Mouse (Mus musculus): Measurements from ENCODE around the gene Serpine1. TPM values are rescaled to one million over a fixed set of nuclear protein-coding genes. Genes with fewer than 3 reads are reported as not detected.

Serpine1 gene
- total RNA-seq, 2 experiments from 2014 or later = not detected

DNA sequence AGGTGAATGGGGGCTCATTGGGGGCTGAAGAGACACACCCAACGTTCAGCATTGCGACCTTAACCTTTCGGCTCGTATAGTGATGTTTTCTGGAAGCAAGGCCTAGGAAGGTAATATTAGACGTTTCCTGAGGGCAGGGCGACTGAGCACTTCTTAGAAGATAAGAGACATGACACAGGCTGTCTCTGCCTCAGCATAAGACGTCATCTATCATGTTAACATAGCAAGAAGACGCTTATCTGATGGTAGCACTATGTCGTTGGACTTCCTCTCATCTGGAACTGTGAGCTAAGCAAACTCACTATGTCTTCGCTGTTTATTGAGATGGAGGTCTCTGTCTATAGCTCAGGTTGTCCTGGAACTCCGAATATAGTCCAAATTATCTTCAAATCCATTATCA, 26.4 kb upstream of the Serpine1 start:
- ATAC-seq (ENCODE audit: poor library complexity, severe bottlenecking) = peak; percentile 26; the same call in 1 of the 2 replicates

DNA sequence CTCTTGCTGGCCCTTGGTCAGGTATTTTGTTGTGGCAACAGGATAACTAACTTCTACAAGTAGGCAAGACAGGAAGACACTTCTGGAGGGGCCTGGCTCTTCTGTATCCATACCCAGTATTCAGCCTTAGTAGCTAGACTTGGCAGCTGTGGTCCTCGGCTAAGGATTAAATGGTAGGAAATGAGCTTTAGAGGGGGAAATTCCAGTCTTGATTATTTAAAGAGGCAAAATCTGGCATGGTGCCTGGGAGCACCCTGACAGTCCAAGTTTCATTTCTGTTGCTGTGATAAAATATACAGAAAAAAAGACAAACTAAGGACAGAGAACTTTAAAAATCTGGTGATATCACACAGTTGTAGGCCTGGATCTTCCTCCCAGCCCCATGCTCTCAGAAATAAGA, 24.0 kb upstream of the Serpine1 start:
- no peak for ATAC-seq (ENCODE audit: poor library complexity, severe bottlenecking)

DNA sequence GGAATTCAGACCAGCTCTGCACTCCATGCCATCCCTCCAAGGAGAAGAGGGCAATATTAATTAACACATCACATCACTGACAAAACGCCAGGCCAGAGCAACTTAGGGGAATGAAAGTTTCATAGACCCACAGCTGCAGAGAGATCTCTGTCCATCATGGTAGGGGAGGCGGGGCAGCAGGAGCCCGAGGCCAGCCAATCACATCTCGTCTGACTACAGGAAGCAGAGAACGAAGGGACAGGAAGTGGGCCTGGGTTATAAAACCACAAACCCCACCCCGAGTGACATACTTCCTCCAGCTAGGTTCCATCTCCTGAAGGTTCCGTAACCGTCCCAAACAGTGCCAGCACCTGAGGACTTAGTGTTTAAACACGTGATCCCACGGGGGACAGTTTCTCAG, 23.1 kb upstream of the Serpine1 start:
- ATAC-seq (ENCODE audit: poor library complexity, severe bottlenecking) = peak; percentile 79

DNA sequence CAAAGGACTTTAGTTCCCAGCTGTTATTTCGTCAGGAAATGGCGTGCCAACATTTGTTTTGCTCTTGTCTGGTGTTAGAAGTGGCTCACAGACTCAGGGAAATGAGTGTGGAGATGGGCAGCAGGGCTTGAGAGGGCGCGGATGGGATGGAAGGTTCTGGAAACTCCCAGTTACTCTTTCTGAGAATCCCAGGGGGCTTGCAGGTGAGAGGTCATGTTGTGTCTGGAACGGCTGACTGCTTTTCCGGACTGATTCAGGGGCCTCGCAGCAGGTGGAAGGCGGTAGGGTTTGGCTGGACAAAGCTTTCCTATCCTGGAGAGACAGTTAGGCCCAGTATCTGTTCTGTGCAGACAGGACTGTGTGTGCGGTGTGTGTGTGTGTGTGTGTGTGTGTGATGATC, 21.7 kb upstream of the Serpine1 start:
- no peak for ATAC-seq (ENCODE audit: poor library complexity, severe bottlenecking)

DNA sequence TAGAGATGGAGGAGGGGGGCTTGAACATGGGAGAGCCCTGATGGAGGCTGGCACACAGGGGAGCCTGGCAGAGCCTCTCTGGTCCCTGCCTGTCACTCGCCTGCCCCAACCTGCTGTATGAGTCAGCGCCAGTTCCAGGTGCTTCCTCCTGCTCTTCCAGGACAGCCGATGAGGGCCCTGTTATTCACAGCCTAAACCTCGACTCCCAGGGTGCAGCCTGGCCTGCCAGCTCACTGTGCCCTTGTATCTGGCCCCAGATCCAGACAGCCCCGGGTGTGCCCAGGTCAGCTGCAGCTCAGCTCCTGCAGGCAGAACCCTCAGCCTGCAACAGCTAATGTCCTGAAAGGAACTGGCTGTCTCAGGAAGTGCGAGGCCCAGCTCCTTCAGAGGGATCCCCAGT, 19.5 kb upstream of the Serpine1 start:
- ATAC-seq (ENCODE audit: poor library complexity, severe bottlenecking) = no peak

DNA sequence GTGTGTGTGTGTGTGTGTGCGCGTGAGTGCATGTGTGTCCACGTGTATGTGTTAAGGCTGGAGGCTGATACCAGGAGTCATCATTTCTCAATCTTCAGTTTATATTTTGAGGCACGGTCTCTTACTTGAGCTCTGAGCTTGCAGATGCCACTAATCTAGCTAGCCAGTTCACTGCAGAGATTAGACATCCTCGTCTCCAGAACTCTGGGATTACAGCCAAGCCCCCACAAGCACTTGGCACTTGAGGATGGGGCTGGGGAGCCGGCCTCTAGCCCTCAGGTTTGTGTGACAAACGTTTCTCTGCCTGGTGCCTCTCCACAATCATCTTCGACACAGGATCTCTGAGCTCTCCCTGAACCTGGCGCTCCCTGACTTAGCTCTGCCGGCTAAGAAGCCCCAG, 18.8 kb upstream of the Serpine1 start:
- no peak for ATAC-seq (ENCODE audit: poor library complexity, severe bottlenecking)

DNA sequence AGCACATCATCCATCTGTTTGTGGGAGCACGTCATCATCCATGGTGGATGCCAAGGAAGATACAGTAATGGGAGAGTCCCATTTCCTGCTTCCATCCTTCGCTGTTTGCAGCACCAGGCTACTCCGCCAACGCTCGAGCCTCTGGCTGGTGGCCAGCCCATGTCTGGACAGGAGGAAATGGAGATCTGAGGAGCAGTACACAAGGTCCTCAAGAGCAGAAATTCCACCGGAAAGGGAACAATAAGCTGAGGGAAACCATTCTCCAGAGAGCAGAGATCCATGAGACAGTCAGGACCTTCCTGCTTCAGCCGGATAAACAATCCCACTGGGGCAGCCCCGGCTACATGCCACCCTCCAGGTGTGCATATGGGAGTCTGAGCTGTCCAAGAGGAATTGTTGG, 15.3 kb upstream of the Serpine1 start:
- no peak for ATAC-seq (ENCODE audit: poor library complexity, severe bottlenecking)

DNA sequence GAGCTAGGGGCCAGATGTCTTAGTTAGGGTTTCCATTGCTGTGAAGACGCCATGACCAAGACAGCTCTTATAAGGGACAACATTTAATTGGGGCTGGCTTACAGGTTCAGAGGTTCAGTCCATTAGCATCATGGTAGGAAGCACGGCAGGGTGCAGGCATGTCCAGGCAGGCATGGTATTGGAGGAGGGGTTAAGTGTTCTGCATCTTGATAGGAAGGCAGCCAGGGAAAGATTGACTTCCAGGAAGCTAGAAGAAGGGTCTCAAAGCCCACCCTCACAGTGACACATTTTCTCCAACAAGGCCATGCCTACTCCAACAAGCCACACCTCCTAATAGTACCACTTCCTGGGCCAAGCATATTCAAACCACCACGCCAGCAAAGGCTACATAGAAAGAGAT, 13.7 kb upstream of the Serpine1 start:
- ATAC-seq (ENCODE audit: poor library complexity, severe bottlenecking) = no peak

DNA sequence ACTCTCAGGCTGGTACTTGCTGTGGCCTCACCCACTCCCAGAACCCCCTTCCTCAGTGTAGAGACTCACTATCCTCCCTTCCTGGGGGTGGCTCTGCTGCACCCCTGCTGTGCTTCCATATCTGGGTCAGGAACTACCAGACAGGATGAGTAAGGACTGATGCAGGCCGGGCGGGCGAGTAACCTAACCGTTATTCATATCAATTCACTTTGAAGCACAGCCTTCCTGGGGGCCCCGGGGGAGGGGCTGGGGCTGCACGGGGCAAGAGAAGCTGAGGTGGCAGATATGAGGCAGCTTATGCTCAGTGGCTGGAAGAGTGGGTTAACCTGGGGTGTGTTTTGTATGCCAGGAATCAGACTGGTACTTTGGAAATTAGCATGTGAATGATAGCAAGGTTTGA, 13.0 kb upstream of the Serpine1 start:
- ATAC-seq (ENCODE audit: poor library complexity, severe bottlenecking) = no peak

DNA sequence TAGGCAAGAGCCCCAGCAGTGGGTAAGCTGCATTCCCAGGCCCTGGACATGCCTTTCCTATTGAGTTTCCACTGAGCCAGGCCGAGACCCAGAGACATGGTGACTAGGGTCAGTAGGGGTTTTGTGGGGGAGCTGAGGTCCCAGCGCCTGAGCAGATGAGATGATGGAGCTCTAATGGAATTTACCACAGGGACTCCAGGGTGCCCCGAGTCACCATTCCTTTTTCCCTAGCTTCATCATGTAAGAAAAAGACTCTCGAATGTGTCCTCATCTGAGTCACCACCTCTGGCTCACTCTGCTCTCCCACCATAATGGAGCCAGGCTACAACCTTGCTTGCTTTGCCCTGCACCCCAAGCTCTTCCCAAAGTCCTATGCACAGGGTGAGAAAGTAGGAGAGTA, 11.0 kb upstream of the Serpine1 start:
- no peak for ATAC-seq (ENCODE audit: poor library complexity, severe bottlenecking)

DNA sequence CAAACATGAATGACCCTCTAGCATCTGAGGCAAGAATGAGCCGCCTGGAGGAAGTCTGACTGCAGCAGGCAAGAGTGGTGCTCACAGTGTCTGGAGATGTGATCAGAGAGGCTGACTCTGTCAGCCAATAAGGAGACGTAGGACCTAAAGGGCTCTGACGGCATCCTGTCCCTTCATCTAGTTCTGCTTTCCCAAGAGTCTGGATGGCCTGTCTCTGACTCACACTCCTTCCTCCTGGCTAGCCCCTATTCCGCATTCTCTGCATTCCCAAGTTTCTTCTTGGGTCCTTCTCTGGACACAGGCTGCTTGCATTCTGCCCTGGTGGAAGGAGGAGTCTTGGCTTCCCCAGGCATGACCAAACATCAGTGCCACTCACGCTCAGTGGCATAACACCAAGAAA, 7.8 kb upstream of the Serpine1 start:
- ATAC-seq (ENCODE audit: poor library complexity, severe bottlenecking) = no peak

DNA sequence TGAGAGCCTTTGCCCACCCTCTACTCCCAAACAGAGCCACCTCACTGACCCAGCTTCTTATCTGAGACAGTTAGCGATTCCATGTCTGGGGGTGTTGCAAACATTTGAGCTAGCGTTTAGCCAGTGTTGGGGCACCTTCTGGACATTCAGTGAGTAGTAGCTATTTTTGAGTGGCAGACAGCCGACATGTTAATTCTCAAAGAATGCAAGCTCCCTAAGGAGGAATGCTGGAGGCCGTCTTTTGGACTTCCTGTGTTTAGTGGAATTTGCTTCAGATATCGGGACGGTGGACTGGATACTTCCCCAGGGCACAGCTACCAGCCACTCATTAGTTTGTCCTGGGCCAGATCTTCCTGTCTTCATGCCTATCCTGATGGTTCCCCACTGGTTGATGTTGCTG, 6.5 kb upstream of the Serpine1 start:
- ATAC-seq (ENCODE audit: poor library complexity, severe bottlenecking) = no peak

DNA sequence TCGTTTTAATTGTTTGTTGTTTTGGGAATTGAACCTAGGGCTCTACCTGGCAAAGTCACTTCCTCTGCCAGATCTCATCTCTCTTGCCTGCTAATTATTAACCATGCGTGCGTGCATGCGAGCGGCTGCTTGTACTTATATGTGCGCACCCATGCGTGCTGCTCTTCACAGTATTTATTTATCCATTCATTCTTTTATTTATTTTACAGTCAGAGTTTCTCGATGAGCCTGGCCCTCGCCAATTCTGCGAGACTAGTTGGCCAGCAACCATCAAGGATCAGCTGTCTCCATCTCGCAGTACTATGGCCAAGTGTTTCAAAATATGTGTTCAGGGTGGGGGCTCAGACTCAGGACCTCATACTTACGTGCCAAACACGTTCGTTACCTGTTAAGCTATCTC, 6.0 kb upstream of the Serpine1 start:
- no peak for ATAC-seq (ENCODE audit: poor library complexity, severe bottlenecking)

DNA sequence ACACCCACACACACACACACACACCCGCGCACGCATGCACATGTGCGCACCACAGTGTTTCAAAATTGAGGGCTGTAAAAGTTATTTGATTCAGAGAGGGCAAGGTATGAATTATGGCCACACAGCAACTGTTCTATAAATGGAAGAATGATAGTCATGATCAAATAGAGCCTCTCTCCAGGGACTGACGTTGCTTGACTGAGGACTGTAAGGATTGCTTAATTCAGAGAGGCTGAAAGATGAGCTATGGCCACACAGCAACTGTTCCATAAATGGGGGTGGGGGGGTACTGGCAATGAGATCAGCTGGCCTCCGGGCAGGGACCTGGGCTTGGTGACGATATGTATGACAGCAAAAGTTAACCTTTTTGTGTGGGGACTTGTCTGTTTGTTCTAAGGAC, 5.1 kb upstream of the Serpine1 start:
- ATAC-seq (ENCODE audit: poor library complexity, severe bottlenecking) = no peak

DNA sequence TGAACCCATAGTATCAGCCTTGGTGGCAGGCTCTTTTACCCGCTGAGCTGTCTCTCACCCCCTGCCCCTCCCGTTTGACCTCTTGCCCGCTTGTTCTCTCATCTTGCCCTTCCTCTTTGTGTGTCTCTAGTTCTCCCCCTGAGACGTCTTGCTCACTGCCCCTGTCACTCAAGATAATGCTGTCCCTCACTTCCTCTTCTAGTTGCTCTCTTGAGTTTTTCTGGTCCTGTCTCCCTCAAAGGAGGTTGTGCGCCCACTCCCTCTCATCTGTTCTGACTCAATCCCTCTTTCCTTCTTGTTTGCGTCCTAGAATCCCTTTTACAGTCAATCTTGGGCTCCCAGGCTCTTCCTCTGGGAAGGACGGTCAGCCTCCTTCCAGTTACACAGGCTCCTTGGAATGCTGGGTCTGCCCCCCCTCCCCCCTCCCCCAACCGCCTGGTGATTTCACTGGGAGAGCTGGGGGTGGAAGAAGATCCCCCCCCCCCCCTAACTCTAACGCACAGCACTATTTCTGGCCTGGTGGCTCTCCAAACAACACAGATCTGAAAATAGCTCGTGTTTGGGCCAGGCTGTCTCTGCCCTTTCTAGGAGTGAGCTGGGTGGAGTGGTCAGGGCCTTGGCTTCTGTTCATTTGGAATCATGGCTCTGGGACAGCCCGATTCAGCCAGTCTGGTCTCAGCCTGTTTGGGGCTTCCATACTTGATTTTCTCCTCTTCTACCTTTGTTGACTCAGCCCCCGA, 4.3 kb upstream of the Serpine1 start:
- ATAC-seq (ENCODE audit: poor library complexity, severe bottlenecking) = peak; percentile 97

DNA sequence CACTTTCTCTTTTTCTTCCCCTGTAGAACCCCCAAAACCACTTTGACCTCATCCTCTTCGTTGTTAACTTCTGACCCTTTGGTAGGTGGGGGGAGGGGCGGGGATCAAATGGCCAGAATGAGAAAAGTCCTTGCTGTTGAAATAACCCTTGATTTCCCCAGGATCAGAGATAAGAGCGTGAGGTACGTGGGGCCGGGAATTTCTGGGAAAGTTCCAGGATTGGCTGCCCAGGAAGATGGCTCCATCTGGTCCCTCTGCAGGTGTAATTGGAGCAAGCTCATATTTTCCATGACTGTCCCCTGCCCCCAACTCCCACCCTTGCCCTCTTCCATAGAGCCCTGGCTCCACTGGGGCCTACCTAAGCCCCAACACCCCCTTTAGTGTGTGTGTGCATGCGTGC, 3.7 kb upstream of the Serpine1 start:
- no peak for ATAC-seq (ENCODE audit: poor library complexity, severe bottlenecking)

DNA sequence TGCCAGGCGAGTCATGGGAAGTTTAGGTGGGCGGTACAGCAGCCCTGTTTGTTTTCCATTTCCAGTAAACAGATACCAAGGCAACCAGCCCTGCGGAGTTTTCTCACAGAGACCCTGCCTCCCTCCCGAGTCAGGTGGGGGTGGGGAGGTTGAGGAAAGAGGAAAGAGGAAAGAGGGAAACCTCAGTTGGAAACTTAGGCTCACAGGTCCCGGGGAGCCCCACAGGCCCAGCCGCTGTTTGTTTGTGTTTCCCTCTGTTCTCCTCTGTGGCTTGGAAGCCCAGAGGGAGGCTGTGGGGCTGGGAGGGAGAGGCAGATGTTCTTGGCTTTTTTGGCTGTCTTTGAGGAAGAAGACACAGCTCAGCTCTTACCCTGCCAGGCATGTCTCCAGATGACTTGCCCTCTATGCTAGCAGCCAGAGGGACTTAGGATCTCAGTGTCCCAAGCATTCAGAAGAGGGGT, 2.2 kb upstream of the Serpine1 start:
- no peak for ATAC-seq (ENCODE audit: poor library complexity, severe bottlenecking)

DNA sequence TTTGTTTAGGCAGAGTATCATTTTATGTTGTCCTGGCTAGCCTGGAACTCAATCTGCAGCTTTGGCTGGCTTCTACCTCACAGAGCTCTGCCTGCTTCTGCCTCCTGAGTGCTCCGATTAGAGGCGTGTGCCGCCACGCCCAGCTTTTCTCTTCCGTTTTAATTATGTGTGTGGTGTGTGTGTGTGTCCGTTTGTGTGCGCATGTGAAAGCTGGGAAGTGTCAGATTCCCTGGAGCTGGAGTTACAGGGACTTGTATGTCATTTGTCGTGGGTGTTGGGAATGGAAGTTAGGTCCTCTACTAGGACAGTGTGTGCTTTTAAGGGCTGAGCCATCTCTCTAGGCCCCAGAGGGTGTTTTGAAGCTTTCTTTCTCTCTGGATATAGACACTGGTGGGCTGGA, 1.1 kb upstream of the Serpine1 start:
- ATAC-seq (ENCODE audit: poor library complexity, severe bottlenecking) = no peak

DNA sequence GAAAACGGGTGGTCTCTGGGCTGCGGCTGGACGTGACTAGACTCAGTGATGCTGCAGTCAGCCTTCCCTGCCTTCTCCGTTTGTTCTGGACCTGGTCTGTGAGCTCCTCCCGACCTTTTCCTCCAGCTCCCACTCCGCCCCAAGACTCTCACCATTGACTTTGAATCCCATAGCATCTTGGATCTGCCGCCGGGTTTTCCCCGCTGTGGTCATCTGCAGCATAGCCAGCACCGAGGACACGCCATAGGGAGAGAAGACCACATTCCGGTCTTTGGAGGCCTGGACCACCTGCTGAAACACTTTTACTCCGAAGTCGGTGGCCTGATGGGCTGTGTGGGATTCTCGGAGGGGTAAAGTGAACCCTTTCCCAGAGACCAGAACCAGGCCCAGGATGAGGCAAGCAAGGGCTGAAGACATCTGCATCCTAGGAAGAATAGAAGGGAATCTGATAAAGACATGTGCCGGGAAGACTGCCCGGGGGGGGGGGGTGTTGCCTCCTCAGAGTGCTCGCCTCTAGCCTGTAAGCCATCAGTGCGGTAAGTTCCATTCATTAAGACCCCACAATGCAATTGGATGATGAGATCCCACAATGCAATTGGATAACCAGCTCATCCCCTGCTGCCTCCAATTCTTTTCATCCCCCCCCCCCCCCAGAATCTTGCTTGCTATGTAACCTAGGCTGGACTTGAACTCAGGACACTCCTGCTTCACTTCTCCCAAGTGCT, 1.0 kb downstream of the Serpine1 start:
- ATAC-seq (ENCODE audit: poor library complexity, severe bottlenecking) = no peak

DNA sequence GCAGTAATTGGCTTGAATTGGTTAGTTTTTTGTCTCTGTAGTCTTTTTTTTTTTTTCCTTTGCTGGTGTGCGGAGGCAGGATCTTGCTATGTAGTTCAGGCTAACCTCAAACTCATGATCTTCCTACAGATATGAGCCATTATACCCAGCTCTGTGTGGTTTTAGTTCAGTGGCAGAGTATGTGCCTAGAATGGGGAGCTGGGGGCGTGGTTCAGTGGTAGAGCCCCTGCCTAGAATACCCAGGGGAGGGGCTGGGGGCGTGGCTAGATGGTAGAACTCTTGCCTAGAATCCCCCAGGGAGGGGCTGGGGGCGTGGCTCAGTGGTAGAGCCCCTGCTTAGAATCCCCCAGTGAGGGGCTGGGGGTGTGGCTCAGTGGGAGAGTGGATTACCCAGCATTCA, 3.4 kb downstream of the Serpine1 start:
- no peak for ATAC-seq (ENCODE audit: poor library complexity, severe bottlenecking)

DNA sequence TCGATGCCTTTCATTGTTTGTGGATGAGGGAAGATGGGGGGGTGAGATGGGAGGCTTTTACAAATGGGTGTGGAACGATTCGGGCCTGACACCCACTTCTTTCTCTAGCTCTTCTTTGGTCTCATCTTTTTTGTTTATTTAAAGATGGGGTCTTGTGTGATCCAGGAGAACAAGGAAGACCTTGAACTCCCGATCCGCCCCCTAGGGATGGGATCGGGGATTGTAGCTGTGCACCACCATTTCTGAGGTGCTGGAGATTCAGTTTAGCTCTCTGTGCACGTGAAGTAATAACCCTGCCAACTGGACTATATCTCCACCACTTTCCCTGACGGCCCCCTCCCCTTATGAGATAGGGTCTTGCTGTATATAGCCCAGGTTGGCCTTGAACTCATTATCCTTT, 6.1 kb downstream of the Serpine1 start:
- ATAC-seq (ENCODE audit: poor library complexity, severe bottlenecking) = no peak

DNA sequence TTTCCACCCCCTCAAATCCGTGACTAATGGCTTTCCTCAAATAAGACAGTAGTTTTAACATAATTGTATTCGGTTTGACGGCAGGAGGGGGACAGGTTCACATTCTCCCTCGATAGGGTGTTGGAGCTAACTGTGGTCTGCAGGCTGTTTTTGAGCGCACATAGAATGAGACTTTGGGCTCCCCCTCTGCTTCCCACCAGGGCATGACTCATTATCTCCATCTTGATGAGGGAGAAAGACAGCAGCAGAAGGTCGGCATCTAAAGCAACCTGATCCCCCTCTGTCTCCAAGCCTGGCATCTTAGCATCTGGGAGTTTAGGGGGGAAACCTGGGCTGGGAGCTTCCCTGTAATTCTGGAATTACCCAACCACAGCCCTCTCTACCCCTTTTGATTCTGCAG, 6.6 kb downstream of the Serpine1 start:
- no peak for ATAC-seq (ENCODE audit: poor library complexity, severe bottlenecking)

DNA sequence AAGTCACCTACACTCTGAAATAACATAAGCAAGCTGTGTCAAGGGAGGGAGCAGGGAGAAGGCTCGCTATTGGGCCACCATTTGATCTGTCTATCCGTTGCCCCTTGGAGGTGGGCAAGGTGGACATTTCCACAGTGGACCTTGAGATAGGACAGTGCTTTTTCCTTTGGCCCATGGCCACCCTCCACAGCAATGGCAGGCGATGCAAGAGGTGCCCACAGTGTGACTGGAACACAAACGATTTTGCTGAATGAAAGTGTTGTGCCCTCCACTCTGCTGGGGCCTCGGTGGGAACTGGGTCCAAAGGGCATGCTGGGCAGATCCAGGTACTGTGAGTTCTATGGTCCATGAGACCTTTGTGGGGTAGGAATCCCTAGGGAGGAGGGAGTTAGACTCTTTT, 9.5 kb downstream of the Serpine1 start:
- no peak for ATAC-seq (ENCODE audit: poor library complexity, severe bottlenecking)

Data from megakaryocyte, adult 5-6 weeks (primary cell).